Mouse (Mus musculus) retina, adult 2 months (tissue): ENCODE measurements at regions not wholly inside any gene's neighbourhood (a gene's known extent, or its start where the extent isn't known, plus 50 kb on each side); places are given as distances from the start of the nearest gene placed in this dataset.

Source experiments
- DNase-seq: peaks from one replicate; pipeline ENCODE4 v3.0.0-alpha.2; 2012; ENCODE audit warnings: low read depth, low spot score

DNA sequence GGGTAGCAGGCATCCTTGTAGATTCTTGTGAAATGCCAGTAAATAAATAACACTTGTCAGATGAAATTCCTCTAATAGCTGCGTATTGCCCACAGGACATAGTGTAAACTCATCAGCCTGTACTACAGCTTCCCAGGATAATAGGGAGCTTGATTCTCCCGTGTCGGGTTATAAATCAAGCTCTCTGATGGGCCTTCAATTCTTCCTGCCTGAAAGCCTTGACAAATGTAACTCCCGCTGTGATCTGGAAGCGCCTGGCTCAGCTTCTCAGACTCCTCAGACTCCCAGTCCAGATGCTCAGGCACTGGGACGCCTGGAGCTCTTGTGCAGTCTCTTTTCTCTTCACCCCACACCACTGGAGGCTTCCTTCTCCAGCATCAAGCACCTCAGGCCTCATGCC is 151.3 kb downstream of the Fam76b start:
- DNase-seq, result no peak

DNA sequence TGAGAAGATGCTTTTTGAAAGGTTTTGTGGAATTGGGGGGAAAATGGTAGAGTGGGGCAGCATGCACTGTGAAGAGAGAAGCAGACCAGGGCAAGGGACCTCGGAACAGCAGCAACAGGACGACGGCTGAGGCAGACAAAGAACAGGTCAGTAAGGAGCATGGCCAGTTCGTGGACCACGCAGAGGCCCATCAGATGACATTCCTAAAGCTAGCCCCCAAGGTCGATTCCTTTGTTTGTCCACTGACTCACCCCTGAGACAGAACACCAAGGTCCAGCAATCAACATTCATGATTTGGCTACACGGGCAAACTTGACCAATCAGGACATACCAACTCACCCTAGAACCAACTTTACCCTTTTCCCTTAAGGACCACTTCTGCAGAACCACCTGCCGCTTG is 160.0 kb downstream of the Fam76b start:
- DNase-seq, result no peak

DNA sequence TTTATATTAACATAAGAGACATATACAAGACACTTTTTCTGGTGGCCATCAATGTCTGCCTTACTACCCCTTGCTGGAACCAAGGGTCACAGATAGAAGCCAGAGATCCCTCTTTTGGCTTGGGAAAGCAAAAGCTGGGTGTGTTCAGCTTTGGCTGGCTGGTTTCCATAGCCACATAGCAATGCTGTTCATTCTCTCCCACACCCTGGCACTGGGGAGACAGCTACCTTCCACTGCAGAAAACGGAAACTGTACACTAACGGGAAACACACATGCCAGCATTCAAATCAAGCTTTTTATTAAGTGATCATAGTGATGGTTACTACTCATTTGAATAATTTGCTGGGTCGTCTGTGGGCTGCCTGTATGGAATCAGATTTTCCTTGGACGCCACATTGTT is 161.4 kb downstream of the Fam76b start:
- no peak for DNase-seq

DNA sequence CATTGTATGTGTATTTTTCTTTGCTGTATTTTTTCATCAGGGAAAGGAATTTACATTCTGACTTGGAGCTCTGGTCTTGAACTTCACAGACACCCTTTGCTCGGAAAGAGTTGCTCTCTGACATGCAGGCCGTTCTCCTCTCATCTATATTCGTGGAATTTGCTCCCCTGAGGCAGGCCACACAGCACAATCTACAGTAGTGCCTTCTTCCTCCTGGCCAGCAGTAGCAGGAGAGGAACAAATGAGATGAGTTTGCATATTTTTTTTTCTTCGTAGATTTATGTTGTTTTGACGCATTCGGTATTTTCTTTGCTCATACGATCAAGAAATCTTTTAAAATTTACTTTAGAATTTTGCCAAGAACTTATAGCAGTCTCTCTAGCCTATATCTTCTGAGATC is 163.4 kb downstream of the Fam76b start:
- no peak for DNase-seq

DNA sequence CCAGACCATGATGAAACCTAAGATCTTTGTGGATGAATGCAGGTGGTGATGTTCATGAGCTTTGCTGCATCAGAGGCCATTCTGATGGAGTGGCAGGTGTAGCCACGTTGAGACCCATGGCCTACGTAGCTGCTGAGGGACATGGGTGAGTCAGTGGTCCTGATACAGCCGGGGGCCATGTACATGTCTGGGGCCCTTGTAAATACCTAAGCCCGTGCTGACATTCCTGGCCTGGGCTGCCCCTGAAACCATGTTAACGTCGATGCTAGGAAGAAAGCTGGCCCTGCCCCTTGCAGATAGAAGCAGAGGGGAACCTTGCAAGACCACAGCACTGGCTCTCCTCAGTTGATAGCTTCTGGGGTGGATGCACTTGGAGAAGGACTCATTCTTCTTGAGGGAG is 165.2 kb downstream of the Fam76b start:
- DNase-seq, result no peak

DNA sequence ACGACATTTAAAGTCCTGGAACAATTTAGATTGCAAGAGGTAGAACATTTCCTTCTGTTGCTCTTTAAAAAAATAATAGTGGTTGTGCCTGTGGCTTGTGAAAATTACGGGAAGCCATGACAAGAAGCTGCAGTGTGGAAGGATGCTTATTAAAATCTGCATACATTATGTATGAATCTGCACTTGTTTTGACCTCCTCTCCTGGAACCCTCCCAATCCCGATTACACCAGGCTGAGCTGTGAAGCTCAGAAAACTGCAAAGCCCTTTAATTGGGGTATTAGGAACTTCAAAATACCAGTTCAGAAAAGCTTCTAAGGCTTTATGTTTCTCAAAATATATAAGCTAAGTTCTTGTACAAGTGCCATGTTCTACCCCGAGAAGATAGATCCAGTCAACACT is 171.8 kb downstream of the Fam76b start:
- no peak for DNase-seq

DNA sequence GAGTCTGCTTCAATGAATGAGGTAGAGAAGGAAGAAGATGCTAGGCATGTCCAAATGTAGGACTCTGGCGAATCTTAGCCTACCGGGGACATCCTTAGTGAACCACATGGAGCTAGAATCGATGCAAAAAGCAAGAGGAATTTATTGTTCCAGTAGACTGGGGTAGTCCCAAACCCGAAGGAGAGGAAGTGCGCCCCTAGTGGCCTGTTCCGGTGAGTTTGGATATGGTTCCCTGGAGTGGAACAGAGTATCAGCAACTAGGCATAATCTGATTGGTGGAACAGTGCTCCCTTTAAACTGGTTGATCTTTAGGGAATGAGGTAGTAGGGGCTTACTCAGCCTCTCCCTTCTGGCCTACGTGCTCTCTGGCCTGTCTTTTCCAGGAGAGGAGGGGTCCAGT is 174.0 kb downstream of the Fam76b start:
- DNase-seq, result no peak

DNA sequence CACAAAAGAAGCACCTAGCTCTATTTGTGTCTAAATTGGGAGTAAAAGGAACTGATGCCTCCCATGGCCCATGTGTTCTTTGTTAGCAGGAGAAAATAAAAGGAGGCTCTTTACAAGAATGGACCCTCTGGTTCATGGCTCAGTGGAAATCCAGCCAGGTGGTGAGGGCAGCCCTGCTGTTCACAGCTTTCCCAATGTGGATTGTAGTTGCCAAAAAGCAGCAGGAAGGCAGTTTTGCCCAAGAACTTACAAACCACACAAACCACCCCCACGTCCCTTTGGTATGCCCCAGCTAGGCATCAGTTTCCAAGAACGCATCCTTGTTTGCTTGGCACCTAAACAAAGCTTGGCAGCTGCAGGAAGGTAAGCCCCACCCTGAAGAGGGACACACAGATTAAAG is 174.7 kb downstream of the Fam76b start:
- DNase-seq, result no peak

DNA sequence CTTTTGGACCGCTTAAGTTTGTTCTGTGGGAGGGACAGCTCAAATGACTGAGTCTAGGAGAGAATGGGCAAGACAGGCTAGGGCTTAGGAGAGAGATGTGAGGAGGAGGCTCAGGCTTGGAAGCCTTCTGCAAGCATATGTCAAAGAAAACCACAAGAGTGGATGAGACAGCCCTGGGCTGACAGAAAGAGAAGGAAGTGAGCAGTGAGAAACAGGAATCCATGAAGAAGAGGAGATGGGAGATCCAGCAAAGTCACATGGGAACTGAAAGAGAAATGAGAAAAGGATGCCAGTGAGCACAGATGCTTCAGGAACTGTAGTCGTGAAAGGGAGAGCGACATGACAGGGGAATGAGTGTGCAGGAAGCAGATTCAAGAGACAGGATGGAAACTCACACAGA is 175.6 kb downstream of the Fam76b start:
- DNase-seq, result no peak

DNA sequence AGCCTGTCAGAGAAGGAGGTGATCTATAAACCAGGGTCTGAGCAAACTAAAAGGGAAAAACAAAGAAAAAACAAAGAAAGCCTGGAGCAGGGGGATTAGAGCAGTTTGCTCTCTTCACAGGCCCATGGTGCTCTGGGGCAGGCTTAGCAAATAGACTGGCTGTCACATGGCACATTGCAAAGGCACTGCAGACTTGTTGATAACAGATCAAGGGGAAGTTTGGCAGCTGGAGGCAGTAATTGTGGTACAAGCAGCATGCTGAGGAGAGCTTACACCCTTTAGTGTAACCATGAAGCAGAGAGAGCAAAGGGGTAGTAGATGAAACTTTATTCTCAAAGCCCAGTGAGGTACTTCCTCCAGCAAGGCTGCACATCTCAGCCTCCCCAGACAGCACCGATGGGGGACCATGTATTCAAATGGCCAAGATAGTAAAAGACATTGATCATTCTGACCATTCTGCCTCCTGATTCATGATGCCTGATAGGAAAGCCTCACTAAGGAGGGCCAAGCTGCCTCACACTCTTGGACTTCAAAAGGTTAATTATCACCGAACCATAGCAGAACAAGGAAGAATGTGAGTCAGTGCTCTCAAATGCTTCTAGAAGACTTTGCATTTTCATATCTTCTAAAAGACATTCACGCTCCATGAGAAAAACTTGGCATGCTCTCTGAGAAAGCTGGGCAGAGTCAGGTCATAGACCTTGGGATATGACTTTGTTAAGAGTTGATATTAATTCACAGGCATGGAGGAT is 178.9 kb downstream of the Fam76b start:
- no peak for DNase-seq

DNA sequence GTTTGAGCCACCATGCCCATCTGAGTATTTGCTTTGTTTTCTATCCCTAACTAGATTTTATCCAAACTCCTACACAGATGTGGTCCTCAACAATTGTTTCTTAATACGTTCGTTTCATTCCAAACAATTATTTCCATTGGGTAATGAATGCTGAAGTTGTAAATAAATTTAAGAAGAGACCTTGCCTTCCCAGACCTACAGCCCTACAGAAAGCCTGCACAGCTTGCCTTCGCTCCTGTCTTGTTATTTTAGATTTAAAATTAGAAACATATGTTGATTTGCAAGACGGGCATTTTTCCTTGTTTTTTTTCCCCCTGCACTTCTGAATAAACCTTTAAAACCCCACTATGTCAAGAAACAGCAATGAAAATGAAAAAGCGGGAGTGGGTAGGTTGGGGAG is 181.9 kb downstream of the Fam76b start:
- DNase-seq, result no peak

DNA sequence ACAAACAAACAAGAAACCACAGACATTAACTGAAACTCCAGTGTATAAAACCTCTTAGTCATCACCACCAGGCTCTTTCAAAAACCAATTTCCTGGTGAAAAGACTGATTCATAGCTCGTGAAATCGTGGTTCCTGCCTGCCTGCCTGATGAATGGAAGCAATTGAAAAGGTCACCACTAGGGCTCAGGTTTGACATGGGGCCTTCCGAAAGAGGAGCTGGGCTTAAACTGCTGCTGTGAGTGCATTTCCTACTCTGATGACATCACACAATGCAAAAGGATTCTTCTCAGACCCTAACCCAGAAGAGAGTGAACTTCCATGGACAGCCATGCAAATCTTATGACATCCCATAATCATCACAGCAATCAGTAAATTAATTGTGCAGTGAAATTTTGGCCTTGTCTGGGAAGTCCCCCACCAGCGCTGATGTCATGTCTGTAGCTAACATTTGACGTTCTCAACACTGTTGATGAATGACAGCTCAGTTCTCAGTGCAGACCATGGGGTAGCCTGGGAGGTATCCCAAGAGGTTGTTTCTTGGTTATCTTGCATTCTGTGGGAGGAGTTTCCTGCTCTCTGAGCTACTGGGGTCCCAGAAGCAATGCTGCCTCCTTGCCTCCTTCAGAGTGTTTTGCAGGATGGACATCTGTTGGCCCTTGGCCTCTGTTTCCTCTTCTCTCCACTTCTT is 182.9 kb downstream of the Fam76b start:
- DNase-seq, result no peak

DNA sequence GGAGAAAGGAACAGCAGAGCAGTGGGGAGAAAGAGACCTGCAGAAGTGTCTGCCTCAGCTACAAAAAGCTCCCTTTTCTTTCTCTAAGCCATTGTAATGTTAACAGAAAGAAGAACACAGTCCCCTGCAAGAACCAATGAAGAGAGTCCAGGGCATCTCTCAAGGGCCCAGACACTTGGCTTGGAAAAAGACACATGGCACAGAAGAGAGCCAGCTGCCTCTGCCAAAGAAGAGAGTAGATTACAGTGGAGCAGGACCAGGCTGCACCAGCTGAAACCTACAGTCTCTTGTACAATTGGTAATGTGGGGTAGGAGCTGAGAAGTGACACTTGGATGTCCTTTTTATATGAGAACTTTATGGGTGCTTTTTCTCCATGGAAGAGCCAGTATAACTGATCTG is 196.7 kb downstream of the Fam76b start:
- DNase-seq, result no peak

DNA sequence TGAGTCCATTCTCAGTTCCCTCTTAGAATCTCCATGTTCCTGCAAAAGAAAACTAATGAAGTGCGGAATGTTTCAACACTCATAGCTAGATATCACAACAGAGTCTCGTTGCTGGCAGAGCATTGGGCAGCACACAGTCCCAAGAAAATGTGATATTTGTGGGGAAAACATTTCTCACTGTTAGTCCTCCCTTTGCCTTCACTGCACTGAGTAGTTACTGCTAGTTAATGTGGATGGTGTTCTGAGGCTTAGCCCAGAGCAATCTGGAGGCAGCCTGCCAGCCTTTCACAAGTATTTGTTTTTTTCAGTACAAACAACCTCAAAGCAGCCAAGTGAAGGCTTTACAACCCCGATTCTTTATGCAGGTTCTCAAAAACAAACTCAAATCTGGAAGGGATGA is 197.2 kb downstream of the Fam76b start:
- DNase-seq, result no peak

DNA sequence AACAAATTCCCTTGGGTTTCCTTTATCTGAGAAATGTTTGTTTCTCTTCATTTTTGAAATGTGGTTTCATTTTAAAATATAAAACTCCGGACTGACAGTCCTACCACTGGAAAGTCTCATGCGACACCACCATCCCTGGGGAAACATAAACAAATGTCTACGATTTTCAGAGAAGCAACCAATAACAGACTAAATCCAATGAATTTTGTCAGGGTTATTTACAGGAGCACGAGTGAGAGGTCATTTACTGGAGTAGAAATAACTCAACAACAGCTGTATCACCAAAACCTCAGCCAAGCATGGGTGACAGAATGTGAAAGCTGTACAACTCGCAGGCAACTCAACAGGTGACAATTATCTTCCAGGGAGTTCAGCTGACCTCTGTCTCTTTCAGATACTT is 200.5 kb downstream of the Fam76b start:
- no peak for DNase-seq

DNA sequence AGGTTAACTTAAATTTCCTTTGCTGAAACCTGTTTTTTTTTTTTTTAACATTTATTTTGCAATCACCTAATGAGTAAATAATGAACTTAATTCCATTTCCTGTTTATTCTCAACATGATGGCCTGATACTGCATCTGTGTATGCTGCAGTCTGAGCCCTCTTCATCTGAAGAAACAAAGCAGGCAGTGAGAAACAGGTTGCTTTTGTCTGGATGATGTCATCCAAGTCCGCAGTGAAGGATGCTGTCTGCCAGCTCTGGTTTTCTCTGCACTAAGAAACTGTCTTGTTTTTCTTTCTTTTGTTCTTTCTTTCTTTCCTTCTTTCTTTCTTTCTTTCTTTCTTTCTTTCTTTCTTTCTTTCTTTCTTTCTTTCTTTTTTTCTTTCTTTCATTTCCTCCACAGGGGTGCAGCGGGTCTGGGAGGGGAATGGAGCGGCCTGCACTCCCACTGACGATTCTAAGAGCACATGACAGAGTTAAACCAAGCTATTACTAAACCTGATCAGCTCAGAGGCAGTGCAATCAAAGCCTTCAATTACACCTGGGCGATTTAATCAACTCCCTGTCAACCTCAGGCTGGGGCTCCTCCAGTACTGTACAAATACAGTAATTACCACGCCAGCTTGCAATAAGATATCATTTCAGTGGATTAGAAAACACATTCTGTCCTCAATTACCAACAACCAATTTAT is 204.0 kb downstream of the Fam76b start:
- no peak for DNase-seq

DNA sequence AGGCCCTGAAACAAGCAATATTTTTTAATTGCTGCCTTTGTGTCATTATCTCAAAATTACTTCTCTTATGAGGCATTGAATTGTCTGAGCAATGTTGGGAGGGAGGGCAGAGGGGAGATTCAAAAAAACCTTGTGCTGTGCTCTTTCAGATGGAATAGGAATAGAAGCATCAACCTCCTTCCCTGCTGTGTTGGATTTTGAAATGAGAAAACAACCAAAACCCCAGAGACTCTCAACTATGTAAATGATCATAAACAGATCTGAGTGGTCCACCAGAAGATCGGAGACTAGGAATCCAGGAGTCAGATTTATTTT is 204.5 kb downstream of the Fam76b start:
- DNase-seq, result no peak

DNA sequence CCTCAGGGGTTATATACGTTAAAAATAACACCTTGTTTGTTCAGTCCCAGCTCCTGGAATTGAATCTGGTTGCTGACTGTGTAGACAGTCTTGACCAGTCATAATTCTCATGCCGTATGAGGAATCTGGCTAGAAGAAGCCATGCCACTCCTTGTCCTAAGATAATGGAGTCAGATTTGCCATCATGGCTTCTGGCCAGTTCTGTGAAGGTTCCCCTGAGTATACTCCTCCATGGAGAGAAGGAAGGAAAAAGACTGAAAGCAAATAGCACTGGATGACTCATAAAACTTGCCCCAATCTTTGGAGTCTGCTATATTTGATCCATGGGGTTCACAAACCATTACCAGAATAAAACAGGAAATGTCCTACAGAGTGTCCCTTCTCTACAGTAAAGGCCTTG is 208.0 kb downstream of the Fam76b start:
- no peak for DNase-seq

DNA sequence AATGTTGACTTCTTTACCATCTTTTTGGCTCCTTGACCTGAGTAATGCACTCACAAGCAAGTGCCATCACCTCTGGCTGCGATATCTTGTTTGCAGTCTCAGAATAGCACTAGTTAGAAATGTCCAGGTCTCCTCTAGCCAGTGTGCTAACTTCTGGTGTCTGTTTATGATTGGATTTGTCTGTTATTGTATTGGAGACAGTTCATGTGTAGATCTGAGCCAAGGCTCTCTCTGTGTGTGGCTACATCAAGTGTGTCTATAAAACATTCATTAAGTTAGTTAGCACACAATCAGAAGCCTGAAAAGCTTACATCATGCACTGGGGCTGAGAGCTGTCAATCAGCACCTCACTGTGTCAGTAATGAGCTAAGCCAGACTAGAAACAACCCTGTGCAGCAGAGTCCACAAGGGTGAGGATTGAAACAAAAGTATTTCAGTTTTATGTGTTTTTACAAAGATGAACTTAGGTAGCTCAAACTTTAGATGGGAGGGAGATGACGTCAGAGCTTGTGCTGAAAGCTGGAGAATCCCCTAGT is 214.5 kb downstream of the Fam76b start:
- no peak for DNase-seq

DNA sequence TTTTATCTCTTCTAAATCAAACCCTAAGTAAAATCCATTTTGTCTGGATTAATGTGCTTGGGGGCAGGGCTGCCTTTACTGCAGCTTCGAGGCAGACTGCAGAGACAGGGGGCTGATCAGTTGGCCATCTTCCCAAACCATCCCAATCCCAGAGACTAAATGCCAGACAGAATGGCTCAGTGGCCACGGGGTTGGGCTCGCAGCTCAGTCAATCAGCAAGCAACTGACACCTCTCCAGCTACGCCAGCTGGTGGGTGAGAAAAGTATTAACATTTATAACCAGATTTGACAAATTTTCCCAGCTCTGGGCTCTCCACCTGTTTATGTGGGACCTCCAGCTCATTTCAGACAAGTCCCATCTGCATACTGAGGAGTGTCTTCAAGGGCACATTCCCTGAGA is 220.7 kb downstream of the Fam76b start:
- no peak for DNase-seq

DNA sequence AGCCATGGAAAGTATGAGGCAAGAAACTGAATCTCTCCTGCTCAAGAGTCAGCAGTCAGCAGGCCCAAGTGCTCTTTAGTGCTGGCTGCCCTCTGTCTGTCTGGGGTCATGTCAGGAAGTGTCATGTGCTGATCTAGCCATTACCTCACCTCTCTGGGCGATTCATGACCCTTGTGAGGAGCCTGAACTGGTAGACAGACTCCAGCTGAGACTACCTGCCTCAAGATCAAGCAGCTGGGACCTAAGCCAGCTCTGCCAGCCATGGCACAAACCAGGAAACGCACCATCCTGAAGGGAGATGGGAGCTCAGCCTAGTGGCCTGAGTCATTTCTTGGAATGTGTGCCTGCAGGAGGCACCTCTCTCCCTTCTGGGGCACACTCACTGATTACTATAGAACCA is 221.2 kb upstream of the Sesn3 start:
- DNase-seq, result no peak

DNA sequence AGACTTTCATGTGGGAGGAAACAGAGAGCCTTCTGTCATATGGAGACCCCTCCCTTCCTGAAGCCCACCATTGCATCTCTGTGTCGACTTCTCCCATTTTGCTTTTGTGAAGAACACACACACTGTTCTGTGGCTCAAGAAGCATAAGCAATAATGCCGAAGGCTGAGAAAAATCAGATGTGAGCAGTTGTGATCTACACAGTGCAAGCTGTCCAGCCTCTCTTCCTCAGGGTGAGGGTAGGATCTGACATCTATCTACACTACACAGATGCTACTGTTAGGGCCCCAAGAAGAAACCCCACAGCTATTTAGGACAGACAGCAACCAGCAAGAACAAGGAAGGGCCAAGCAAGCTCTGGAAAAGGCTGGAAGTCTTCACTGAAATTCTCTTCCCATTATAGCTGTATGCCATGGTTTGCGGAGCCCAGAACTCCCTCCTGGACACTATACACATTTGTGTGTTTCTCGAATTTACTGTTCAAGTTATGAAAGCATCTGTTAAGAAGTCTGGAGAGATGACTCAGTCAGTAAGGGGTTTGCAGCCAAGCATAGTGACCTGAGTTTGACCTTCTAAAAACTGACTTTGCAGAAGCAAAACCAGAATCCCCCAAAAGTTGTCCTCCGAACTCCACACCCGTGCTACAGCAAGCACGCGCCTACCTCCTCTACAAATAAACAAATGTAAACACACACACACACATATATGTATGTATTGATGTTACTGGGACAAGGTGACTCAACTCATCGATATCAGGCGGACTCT is 218.3 kb upstream of the Sesn3 start:
- DNase-seq, result no peak
